Mouse (Mus musculus): ENCODE measurements around the gene Il18bp. TPM values are rescaled to one million over a fixed set of nuclear protein-coding genes. Genes with fewer than 3 reads are reported as not detected.
"Not testable (repeated sequence)": the region's sequence is repeated elsewhere in the genome, so short reads cannot be mapped to it uniquely, and the experiment has no call there.

The Il18bp gene
- polyA plus RNA-seq (2015; fragmentation: Nextera tagmentation; extraction: Ambion mirVana) = 3.5 and 5.0 TPM in 2 replicates

- no peak within 1 kb of the TSS for H3K4me2 ChIP-seq (ENCODE audit: low read length)
- ATAC-seq = no peak
- no peaks in the 10 kb centered on the region for H3K4me1 ChIP-seq (replicated peaks; ENCODE audit: control insufficient read depth, insufficient read depth, low read length)
- H3K36me3 ChIP-seq (ENCODE audit: control insufficient read depth, insufficient read depth) = peaks cover 46% of the 10 kb centered on the region
- 92% methylated on average over 3 of the region's 3 CpGs for WGBS
- H3K9me3 ChIP-seq (ENCODE audit: control insufficient read depth, low read length) = no peaks in the 10 kb centered on the region
- H3K9ac ChIP-seq (replicated peaks; ENCODE audit: low read depth, low read length) = no peak within 1 kb of the TSS
- H3K4me3 ChIP-seq (replicated peaks; ENCODE audit: low read length) = no peak within 1 kb of the TSS
- no peak within 1 kb of the TSS for H3K27ac ChIP-seq (ENCODE audit: low read length)
- no peaks in the 10 kb centered on the region for H3K27me3 ChIP-seq (replicated peaks; ENCODE audit: control insufficient read depth, insufficient read depth, low read length)
Observed at GRCm38 (mm10) chr7:102018590-102018989, at the start of gene Il18bp. Gene Il18bp, minus strand, starts transcription at chr7:102018690.

- Histone ChIP-seq H3K4me2 (ENCODE audit: low read length) (peak overlapping the region; percentile 66), H3K36me3 (ENCODE audit: control insufficient read depth, insufficient read depth) (peaks cover 2% of the 10 kb centered on the region; the same call in 1 of the 2 replicates), H3K4me1 (replicated peaks; ENCODE audit: control insufficient read depth, insufficient read depth, low read length) (peaks cover 28% of the 10 kb centered on the region), H3K27ac (ENCODE audit: low read length) (no peak overlapping the region), H3K9me3 (ENCODE audit: control insufficient read depth, low read length) (no peaks in the 10 kb centered on the region), H3K4me3 (replicated peaks; ENCODE audit: low read length) (peak overlapping the region; percentile 82), H3K9ac (replicated peaks; ENCODE audit: low read depth, low read length) (peak overlapping the region; percentile 78), H3K27me3 (replicated peaks; ENCODE audit: control insufficient read depth, insufficient read depth, low read length) (no peaks in the 10 kb centered on the region)
- 74% methylated on average over 6 of the region's 6 CpGs for WGBS
- no peak for ATAC-seq
Observed at GRCm38 (mm10) chr7:102066363-102066762, 47.9 kb upstream of the Il18bp start.

GRCm38 (mm10) chr7:102065046-102065891, 46.8 kb upstream of the Il18bp start, which contains the start of the genes Rnf121, Xndc1 and Xntrpc:
Gene Rnf121, minus strand, starts transcription at chr7:102065469.
Gene Xndc1, plus strand, starts transcription at chr7:102065511.
Gene Xntrpc, plus strand, starts transcription at chr7:102065713.
- Histone ChIP-seq H3K4me2 (ENCODE audit: low read length) (peak within 1 kb of the TSS; percentile 81), H3K9me3 (ENCODE audit: control insufficient read depth, low read length) (no peaks in the 10 kb centered on the region), H3K27ac (ENCODE audit: low read length) (peak within 1 kb of the TSS; percentile 80), H3K4me1 (replicated peaks; ENCODE audit: control insufficient read depth, insufficient read depth, low read length) (peaks cover 29% of the 10 kb centered on the region), H3K4me3 (replicated peaks; ENCODE audit: low read length) (peak within 1 kb of the TSS; percentile 82), H3K9ac (replicated peaks; ENCODE audit: low read depth, low read length) (peak within 1 kb of the TSS; percentile 78), H3K27me3 (replicated peaks; ENCODE audit: control insufficient read depth, insufficient read depth, low read length) (no peaks in the 10 kb centered on the region), H3K36me3 (ENCODE audit: control insufficient read depth, insufficient read depth) (no peaks in the 10 kb centered on the region)
- ATAC-seq = peak; percentile 99
- under 1% methylated on average over 56 of the region's 56 CpGs for WGBS

GRCm38 (mm10) chr7:102064655-102065045, 46.2 kb upstream of the Il18bp start:
- peak; percentile 31 for ATAC-seq
- no peaks in the 10 kb centered on the region for H3K36me3 ChIP-seq (ENCODE audit: control insufficient read depth, insufficient read depth)
- H3K9ac ChIP-seq (replicated peaks; ENCODE audit: low read depth, low read length) = peak overlapping the region; percentile 78
- under 1% methylated on average over 9 of the region's 9 CpGs for WGBS
- H3K4me2 ChIP-seq (ENCODE audit: low read length) = peak overlapping the region; percentile 81
- peak overlapping the region; percentile 80 for H3K27ac ChIP-seq (ENCODE audit: low read length)
- no peaks in the 10 kb centered on the region for H3K27me3 ChIP-seq (replicated peaks; ENCODE audit: control insufficient read depth, insufficient read depth, low read length)
- H3K4me3 ChIP-seq (replicated peaks; ENCODE audit: low read length) = peak overlapping the region; percentile 82
- H3K4me1 ChIP-seq (replicated peaks; ENCODE audit: control insufficient read depth, insufficient read depth, low read length) = peaks cover 29% of the 10 kb centered on the region
- no peaks in the 10 kb centered on the region for H3K9me3 ChIP-seq (ENCODE audit: control insufficient read depth, low read length)

GRCm38 (mm10) chr7:102063891-102064290, 45.4 kb upstream of the Il18bp start:
- H3K9ac ChIP-seq (replicated peaks; ENCODE audit: low read depth, low read length) = no peak overlapping the region
- H3K27me3 ChIP-seq (replicated peaks; ENCODE audit: control insufficient read depth, insufficient read depth, low read length) = no peaks in the 10 kb centered on the region
- H3K4me2 ChIP-seq (ENCODE audit: low read length) = peak overlapping the region; percentile 81
- no peak for ATAC-seq
- H3K27ac ChIP-seq (ENCODE audit: low read length) = no peak overlapping the region
- H3K9me3 ChIP-seq (ENCODE audit: control insufficient read depth, low read length) = no peaks in the 10 kb centered on the region
- peaks cover 29% of the 10 kb centered on the region for H3K4me1 ChIP-seq (replicated peaks; ENCODE audit: control insufficient read depth, insufficient read depth, low read length)
- H3K36me3 ChIP-seq (ENCODE audit: control insufficient read depth, insufficient read depth) = peaks cover 4% of the 10 kb centered on the region
- 92% methylated on average over 9 of the region's 9 CpGs for WGBS
- peak overlapping the region; percentile 82 for H3K4me3 ChIP-seq (replicated peaks; ENCODE audit: low read length)

GRCm38 (mm10) chr7:102062203-102062602, 43.7 kb upstream of the Il18bp start:
- ATAC-seq = no peak
- peaks cover 6% of the 10 kb centered on the region for H3K36me3 ChIP-seq (ENCODE audit: control insufficient read depth, insufficient read depth)
- no peak overlapping the region for H3K4me2 ChIP-seq (ENCODE audit: low read length)
- H3K9ac ChIP-seq (replicated peaks; ENCODE audit: low read depth, low read length) = no peak overlapping the region
- no peaks in the 10 kb centered on the region for H3K27me3 ChIP-seq (replicated peaks; ENCODE audit: control insufficient read depth, insufficient read depth, low read length)
- no peak overlapping the region for H3K4me3 ChIP-seq (replicated peaks; ENCODE audit: low read length)
- peaks cover 29% of the 10 kb centered on the region for H3K4me1 ChIP-seq (replicated peaks; ENCODE audit: control insufficient read depth, insufficient read depth, low read length)
- WGBS = 78% methylated on average over 1 of the region's 1 CpGs
- H3K27ac ChIP-seq (ENCODE audit: low read length) = no peak overlapping the region
- no peaks in the 10 kb centered on the region for H3K9me3 ChIP-seq (ENCODE audit: control insufficient read depth, low read length)

GRCm38 (mm10) chr7:102061353-102061752, 42.9 kb upstream of the Il18bp start:
- Histone ChIP-seq H3K9me3 (ENCODE audit: control insufficient read depth, low read length) (no peaks in the 10 kb centered on the region), H3K4me1 (replicated peaks; ENCODE audit: control insufficient read depth, insufficient read depth, low read length) (peaks cover 25% of the 10 kb centered on the region), H3K27me3 (replicated peaks; ENCODE audit: control insufficient read depth, insufficient read depth, low read length) (no peaks in the 10 kb centered on the region), H3K4me2 (ENCODE audit: low read length) (no peak overlapping the region), H3K36me3 (ENCODE audit: control insufficient read depth, insufficient read depth) (peaks cover 9% of the 10 kb centered on the region), H3K4me3 (replicated peaks; ENCODE audit: low read length) (no peak overlapping the region), H3K9ac (replicated peaks; ENCODE audit: low read depth, low read length) (no peak overlapping the region), H3K27ac (ENCODE audit: low read length) (no peak overlapping the region)
- ATAC-seq = no peak
- 95% methylated on average over 3 of the region's 3 CpGs for WGBS

- not testable (repeated sequence) for H3K9ac ChIP-seq (replicated peaks; ENCODE audit: low read depth, low read length); H3K27ac ChIP-seq (ENCODE audit: low read length); H3K27me3 ChIP-seq (replicated peaks; ENCODE audit: control insufficient read depth, insufficient read depth, low read length); H3K9me3 ChIP-seq (ENCODE audit: control insufficient read depth, low read length); ATAC-seq; H3K4me2 ChIP-seq (ENCODE audit: low read length); H3K4me1 ChIP-seq (replicated peaks; ENCODE audit: control insufficient read depth, insufficient read depth, low read length); H3K4me3 ChIP-seq (replicated peaks; ENCODE audit: low read length); H3K36me3 ChIP-seq (ENCODE audit: control insufficient read depth, insufficient read depth)
Observed at GRCm38 (mm10) chr7:102048524-102048923, 30.0 kb upstream of the Il18bp start.

- Histone ChIP-seq H3K36me3 (ENCODE audit: control insufficient read depth, insufficient read depth) (peaks cover 16% of the 10 kb centered on the region), H3K9ac (replicated peaks; ENCODE audit: low read depth, low read length) (no peak overlapping the region), H3K27me3 (replicated peaks; ENCODE audit: control insufficient read depth, insufficient read depth, low read length) (no peaks in the 10 kb centered on the region), H3K27ac (ENCODE audit: low read length) (no peak overlapping the region), H3K4me2 (ENCODE audit: low read length) (no peak overlapping the region), H3K9me3 (ENCODE audit: control insufficient read depth, low read length) (no peaks in the 10 kb centered on the region), H3K4me1 (replicated peaks; ENCODE audit: control insufficient read depth, insufficient read depth, low read length) (no peaks in the 10 kb centered on the region), H3K4me3 (replicated peaks; ENCODE audit: low read length) (no peak overlapping the region)
- WGBS = 90% methylated on average over 2 of the region's 2 CpGs
- ATAC-seq = no peak
Observed at GRCm38 (mm10) chr7:102042314-102042713, 23.8 kb upstream of the Il18bp start.

Measured in forebrain, embryonic 16.5 days (tissue).